In genomic region chr9:67863332-67863731, GRCm38 (mm10) we compare ENCODE assay signal across 23 mouse cellular contexts. TPM values are rescaled to one million over a fixed set of nuclear protein-coding genes. Genes with fewer than 3 reads are reported as not detected.
A peak's percentile ranks its signal among the peaks of the same experiment; 100 is the strongest.
DNase-seq lines count a peak whose midpoint lies in the region; ATAC-seq and TF ChIP-seq lines count a peak whose summit lies in the region.
"Had no signal": no experiment of that assay in that cellular context is flagged by ENCODE, and none has a peak within 500 bp of the region (broad histone marks: within the 10 kb centered on the region; RNA-seq: fewer than 3 reads in every experiment).

No protein-coding gene starts in this region.

- no peak overlapping the region for H3K27ac ChIP-seq in liver, embryonic 11.5 days (ENCODE audit: low read depth, low read length)
- peak overlapping the region; percentile 68 for H3K27ac ChIP-seq in liver, embryonic 15.5 days (replicated peaks)
- H3K27ac ChIP-seq: embryonic facial prominence, embryonic 13.5 days; forebrain, embryonic 13.5 days; heart, adult 2 months; heart, embryonic 15.5 days; hindbrain, embryonic 13.5 days had no signal

- H3K27me3 ChIP-seq in G1E (ENCODE audit: insufficient read depth, low read length), result no peaks in the 10 kb centered on the region
- H3K27me3 ChIP-seq in liver, embryonic 11.5 days (replicated peaks; ENCODE audit: control insufficient read depth, insufficient read depth, low read length), result no peaks in the 10 kb centered on the region
- H3K27me3 ChIP-seq in liver, embryonic 15.5 days, result no peaks in the 10 kb centered on the region
- H3K27me3 ChIP-seq: CH12.LX; embryonic facial prominence, embryonic 13.5 days; forebrain, embryonic 13.5 days; heart, embryonic 15.5 days; hindbrain, embryonic 13.5 days had no signal

- H3K36me3 ChIP-seq in G1E (replicated peaks), result peaks cover 74% of the 10 kb centered on the region
- H3K36me3 ChIP-seq in liver, embryonic 11.5 days (ENCODE audit: control insufficient read depth, insufficient read depth, low read length), result peaks cover 5% of the 10 kb centered on the region; the same call in 1 of the 2 replicates
- H3K36me3 ChIP-seq in liver, embryonic 15.5 days (replicated peaks), result peaks cover 17% of the 10 kb centered on the region

- 0 out of 2 replicates have a peak overlapping the region, but pooled peaks have one; percentile 8 for H3K4me2 ChIP-seq in liver, embryonic 11.5 days
- peak overlapping the region; percentile 47 for H3K4me2 ChIP-seq in liver, embryonic 15.5 days
- H3K4me2 ChIP-seq: embryonic facial prominence, embryonic 13.5 days; forebrain, embryonic 13.5 days; heart, embryonic 11.5 days; heart, embryonic 15.5 days; hindbrain, embryonic 13.5 days had no signal

- H3K4me3 ChIP-seq in G1E (ENCODE audit: low read depth, low read length), result no peak overlapping the region
- no peak overlapping the region for H3K4me3 ChIP-seq in liver, embryonic 11.5 days (ENCODE audit: low read depth, low read length)
- H3K4me3 ChIP-seq in liver, embryonic 15.5 days (replicated peaks), result no peak overlapping the region
- H3K4me3 ChIP-seq: embryonic facial prominence, embryonic 13.5 days; forebrain, embryonic 13.5 days; heart, adult 2 months; heart, embryonic 15.5 days; hindbrain, embryonic 13.5 days had no signal

- no peak for DNase-seq in G1E (ENCODE audit: low spot score)
- no peak for DNase-seq in liver, embryonic 11.5 days (ENCODE audit: low spot score)
- DNase-seq in right cerebral cortex, postnatal 10 days (ENCODE audit: low spot score in 2 of 2), result no peak
- DNase-seq in embryo, embryonic 10.5 days (ENCODE audit: low spot score), result no peak
- DNase-seq in lung, adult 18-20 months, result no peak
- DNase-seq: cerebellum, adult 11 months; forebrain, postnatal 0 days; gastrocnemius, postnatal 14 days; heart, adult 2 months; heart, postnatal 14 days had no signal

- H3K9ac ChIP-seq in liver, embryonic 11.5 days (ENCODE audit: low read depth, low read length), result no peak overlapping the region
- no peak overlapping the region for H3K9ac ChIP-seq in liver, embryonic 15.5 days
- H3K9ac ChIP-seq: embryonic facial prominence, embryonic 13.5 days; forebrain, embryonic 13.5 days; forebrain, postnatal 0 days; heart, embryonic 15.5 days; hindbrain, embryonic 13.5 days had no signal

- peaks cover 76% of the 10 kb centered on the region for H3K4me1 ChIP-seq in G1E (ENCODE audit: insufficient read depth, low read depth, low read length)
- peaks cover 10% of the 10 kb centered on the region for H3K4me1 ChIP-seq in liver, embryonic 11.5 days (replicated peaks; ENCODE audit: control insufficient read depth, insufficient read depth, low read length)
- H3K4me1 ChIP-seq in liver, embryonic 15.5 days (replicated peaks), result peaks cover 60% of the 10 kb centered on the region
- H3K4me1 ChIP-seq: heart, embryonic 15.5 days; hindbrain, embryonic 13.5 days had no signal

- peak; percentile 40; the same call in 1 of the 2 replicates for ATAC-seq in G1E (ENCODE audit: extremely low read depth, insufficient number of reproducible peaks, low FRiP score, poor library complexity, severe bottlenecking)
- ATAC-seq in liver, embryonic 11.5 days (replicated peaks; ENCODE audit: low FRiP score), result peak; percentile 91
- ATAC-seq in liver, embryonic 15.5 days (ENCODE audit: insufficient read depth), result peak; percentile 87
- 0 out of 2 replicates have a peak, but pooled peaks have one; percentile 30 for ATAC-seq in megakaryocyte-erythroid progenitor cell, adult 5-6 weeks (replicated peaks; ENCODE audit: low FRiP score, low TSS enrichment, poor library complexity, severe bottlenecking)
- ATAC-seq: forebrain, embryonic 13.5 days; forebrain, postnatal 0 days had no signal

- 51% methylated on average over 5 of the region's 5 CpGs for WGBS in liver, embryonic 11.5 days
- WGBS in liver, embryonic 15.5 days (ENCODE audit: insufficient replicate concordance), result 34% methylated on average over 5 of the region's 5 CpGs

- no peak for TF ChIP-seq CTCF in G1E (IDR thresholded peaks at IDR 0.05; ENCODE audit: low read depth, low read length)

- no peaks in the 10 kb centered on the region for H3K9me3 ChIP-seq in G1E (replicated peaks)
- H3K9me3 ChIP-seq in liver, embryonic 11.5 days (ENCODE audit: control insufficient read depth, low read length), result no peaks in the 10 kb centered on the region
- no peaks in the 10 kb centered on the region for H3K9me3 ChIP-seq in liver, embryonic 15.5 days (replicated peaks)
- H3K9me3 ChIP-seq: embryonic facial prominence, embryonic 13.5 days; forebrain, embryonic 13.5 days; heart, embryonic 15.5 days; hindbrain, embryonic 13.5 days had no signal

RNA-seq across cellular contexts. Expression of gene Vps13c, which starts 23.1 kb away (rescaled TPM):
- total RNA-seq in G1E (2014; fragmentation: Nextera tagmentation), result 356 and 366 TPM in 2 replicates
- total RNA-seq in G1E (2017), result 111 and 145 TPM in 2 replicates
- polyA plus RNA-seq in G1E (2012), result 14.3 and 26.3 TPM in 2 replicates
- polyA plus RNA-seq in liver, embryonic 11.5 days (2014; fragmentation: Nextera tagmentation; extraction: Ambion mirVana), result 13.5 and 14.7 TPM in 2 replicates
- polyA plus RNA-seq in liver, embryonic 15.5 days (2015; fragmentation: Nextera tagmentation; extraction: Ambion mirVana), result 4.3 and 4.4 TPM in 2 replicates
- total RNA-seq in megakaryocyte-erythroid progenitor cell, adult 5-6 weeks (2014; fragmentation: Nextera tagmentation), result 34.5 and 39.3 TPM in 2 replicates
- total RNA-seq in megakaryocyte-erythroid progenitor cell, adult 5-6 weeks (2017), result 20.8 and 33.5 TPM in 2 replicates

RNA-seq across cellular contexts. Expression of gene C2cd4a, which starts 31.2 kb away (rescaled TPM):
- total RNA-seq in G1E (2014; fragmentation: Nextera tagmentation) (7.4 and 7.8 TPM in 2 replicates), G1E (2017) (13.2 and 28.9 TPM in 2 replicates)
- 251 and 369 TPM in 2 replicates for polyA plus RNA-seq in G1E (2012)
- polyA plus RNA-seq in liver, embryonic 11.5 days (2014; fragmentation: Nextera tagmentation; extraction: Ambion mirVana), result 2.6 and 4.2 TPM in 2 replicates
- polyA plus RNA-seq in liver, embryonic 15.5 days (2015; fragmentation: Nextera tagmentation; extraction: Ambion mirVana), result 0.74 and 1.2 TPM in 2 replicates
- total RNA-seq in megakaryocyte-erythroid progenitor cell, adult 5-6 weeks (2014; fragmentation: Nextera tagmentation), result not detected in 2 replicates
- total RNA-seq in megakaryocyte-erythroid progenitor cell, adult 5-6 weeks (2017), result not detected in 2 replicates
- total RNA-seq: adrenal gland, adult 2 months; adrenal gland, postnatal 36 days; gastrocnemius, adult 18-20 months; heart, adult 2 months; heart, postnatal 14 days; hematopoietic stem cell, adult 5-6 weeks had no signal
- polyA plus RNA-seq: forebrain, embryonic 13.5 days; gonadal fat pad, adult 2 months had no signal

Comparison
In these comparisons a context has a peak if more than half of its experiments do, and no peak if none do; other contexts are left out.
1. ATAC-seq: peak in every context shown above with its lines; median percentile 91 in liver, embryonic 11.5 days; 87 in liver, embryonic 15.5 days; 40 in G1E; 30 in megakaryocyte-erythroid progenitor cell, adult 5-6 weeks.
2. RNA of gene C2cd4a, which starts 31.2 kb away (polyA plus RNA-seq): 251 to 369 TPM in G1E; 2.6 to 4.2 TPM in liver, embryonic 11.5 days and 0.74 to 1.2 TPM in liver, embryonic 15.5 days; every median in the first group is over 10 times any median in the second.